Mouse (Mus musculus): Measurements from ENCODE around the gene Cyp2d40. TPM values are rescaled to one million over a fixed set of nuclear protein-coding genes. Genes with fewer than 3 reads are reported as not detected.
"Not testable (repeated sequence)": the region's sequence is repeated elsewhere in the genome, so short reads cannot be mapped to it uniquely, and the experiment has no call there.

The Cyp2d40 gene
- polyA plus RNA-seq, 1 experiment from 2014 or later = not detected

DNA sequence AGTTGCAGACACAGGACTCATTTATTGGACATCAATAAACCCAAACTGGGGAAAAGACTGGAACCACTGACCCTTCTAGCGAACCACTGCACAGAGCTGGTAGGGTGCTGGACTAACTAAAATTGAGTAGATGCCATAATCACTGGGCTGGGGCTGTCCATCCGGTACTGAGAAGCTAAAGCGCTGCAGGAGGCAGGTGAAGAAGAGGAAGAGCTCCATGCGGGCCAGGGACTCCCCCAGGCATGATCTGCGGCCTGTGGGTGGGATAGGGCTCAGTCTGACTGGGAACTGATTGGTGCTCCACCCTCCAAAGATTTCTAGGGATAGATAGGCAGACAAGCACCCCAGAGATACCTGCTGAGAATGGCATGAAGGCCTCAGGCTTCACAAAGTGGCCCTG is 13.9 kb upstream of the Cyp2d40 start:
- not testable (repeated sequence) for H3K9me3 ChIP-seq; H3K27me3 ChIP-seq; ATAC-seq (ENCODE audit: low FRiP score); H3K27ac ChIP-seq; H3K4me1 ChIP-seq; H3K36me3 ChIP-seq (replicated peaks); H3K4me3 ChIP-seq (replicated peaks); H3K9ac ChIP-seq; H3K4me2 ChIP-seq
- WGBS = 83% methylated on average over 5 of the region's 5 CpGs

DNA sequence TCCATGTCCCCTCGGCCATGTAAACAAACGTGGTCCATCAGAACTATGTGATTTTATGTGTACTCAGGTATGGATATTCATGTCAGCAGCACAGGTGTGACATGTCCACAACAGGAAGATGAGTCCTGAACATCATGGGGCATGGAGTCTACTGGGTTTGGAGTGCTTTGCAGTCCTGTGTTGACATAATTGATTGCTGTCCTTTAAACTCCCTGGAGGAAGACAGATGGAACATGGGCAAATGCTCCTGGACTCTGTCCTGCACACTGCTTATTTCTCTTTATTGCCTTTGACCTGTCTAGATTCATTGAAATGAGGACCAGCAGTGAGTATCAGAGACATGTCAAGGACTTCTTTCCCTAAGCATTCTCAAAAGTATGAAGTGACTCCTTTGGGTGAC is 2.0 kb upstream of the Cyp2d40 start:
- 90% methylated on average over 2 of the region's 2 CpGs for WGBS
- Histone ChIP-seq H3K9me3 (no peaks in the 10 kb centered on the region), H3K4me1 (no peaks in the 10 kb centered on the region), H3K4me2 (no peak overlapping the region), H3K27me3 (no peaks in the 10 kb centered on the region), H3K27ac (no peak overlapping the region), H3K36me3 (replicated peaks) (no peaks in the 10 kb centered on the region), H3K9ac (no peak overlapping the region), H3K4me3 (replicated peaks) (no peak overlapping the region)
- no peak for ATAC-seq (ENCODE audit: low FRiP score)

DNA sequence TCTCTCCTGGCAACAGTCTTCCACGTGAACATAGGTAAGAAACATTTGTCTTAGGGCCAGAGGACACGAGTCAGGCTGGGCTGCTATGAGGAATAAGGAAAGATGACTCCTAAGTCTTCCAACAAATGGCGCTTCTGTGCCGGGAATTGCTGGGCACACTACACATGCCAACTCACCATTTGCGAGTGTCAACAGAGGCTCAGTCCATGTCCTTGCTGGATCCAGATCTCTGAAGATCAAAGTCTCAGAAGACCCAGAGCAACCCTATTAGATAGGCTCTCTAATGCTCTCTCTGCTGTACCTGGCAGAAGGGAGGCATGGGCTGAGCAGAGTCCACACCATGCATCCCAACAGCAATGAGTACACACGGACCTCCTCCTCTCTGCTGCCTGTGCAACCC is 898 bp upstream of the Cyp2d40 start:
- H3K9me3 ChIP-seq = no peaks in the 10 kb centered on the region
- no peak overlapping the region for H3K27ac ChIP-seq
- H3K36me3 ChIP-seq (replicated peaks) = no peaks in the 10 kb centered on the region
- H3K4me2 ChIP-seq = no peak overlapping the region
- no peak for ATAC-seq (ENCODE audit: low FRiP score)
- WGBS = 82% methylated on average over 6 of the region's 6 CpGs
- H3K9ac ChIP-seq = no peak overlapping the region
- no peaks in the 10 kb centered on the region for H3K27me3 ChIP-seq
- H3K4me3 ChIP-seq (replicated peaks) = no peak overlapping the region
- no peaks in the 10 kb centered on the region for H3K4me1 ChIP-seq

DNA sequence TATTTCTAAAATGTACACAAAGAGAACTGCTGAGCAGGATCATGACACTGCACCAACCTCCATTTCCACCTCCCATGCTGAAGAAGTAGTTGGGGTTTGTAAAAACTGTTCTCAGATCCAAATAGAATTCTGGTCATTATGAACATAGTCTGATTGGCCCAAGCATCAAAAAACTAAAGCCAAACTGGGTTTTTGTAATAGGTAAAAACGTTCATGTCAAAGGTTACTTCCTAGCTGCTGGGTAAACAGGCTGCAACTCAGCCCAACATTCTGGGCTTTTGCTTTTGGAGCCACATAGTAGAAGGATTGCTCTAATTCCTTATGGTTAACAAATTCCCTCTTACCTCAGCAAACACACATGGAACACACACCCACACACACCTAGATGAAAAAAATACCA is 15.8 kb downstream of the Cyp2d40 start:
- 64% methylated on average over 1 of the region's 1 CpGs for WGBS
- ATAC-seq (ENCODE audit: low FRiP score) = no peak
- H3K27me3 ChIP-seq = no peaks in the 10 kb centered on the region
- no peaks in the 10 kb centered on the region for H3K36me3 ChIP-seq (replicated peaks)
- H3K9ac ChIP-seq = no peak overlapping the region
- no peak overlapping the region for H3K4me2 ChIP-seq
- H3K4me3 ChIP-seq (replicated peaks) = no peak overlapping the region
- no peaks in the 10 kb centered on the region for H3K4me1 ChIP-seq
- H3K9me3 ChIP-seq = 0 out of 2 replicates have a peak, but pooled peaks cover 5% of the 10 kb centered on the region
- no peak overlapping the region for H3K27ac ChIP-seq

DNA sequence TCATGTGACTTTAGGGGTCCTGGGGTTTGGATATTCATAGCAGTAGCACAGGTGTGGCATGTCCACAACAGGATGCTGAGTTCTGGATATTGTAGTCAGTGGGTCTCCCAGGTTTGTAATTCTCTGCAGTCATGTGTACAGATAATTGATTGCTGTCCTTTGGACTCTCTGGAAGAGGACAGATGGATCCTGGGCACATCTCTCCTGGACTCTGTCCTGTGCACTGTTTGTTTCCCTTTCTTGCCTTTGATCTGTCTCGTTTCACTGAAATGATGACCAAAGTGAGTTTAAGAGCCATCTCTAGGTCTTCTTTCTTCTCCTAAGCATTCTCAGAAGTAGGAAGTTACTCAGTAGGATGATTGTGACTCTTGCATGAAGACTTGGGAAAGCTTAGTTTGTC is 16.5 kb downstream of the Cyp2d40 start:
- H3K36me3 ChIP-seq (replicated peaks) = no peaks in the 10 kb centered on the region
- no peak overlapping the region for H3K4me3 ChIP-seq (replicated peaks)
- ATAC-seq (ENCODE audit: low FRiP score) = no peak
- H3K4me2 ChIP-seq = no peak overlapping the region
- H3K9ac ChIP-seq = no peak overlapping the region
- no peaks in the 10 kb centered on the region for H3K27me3 ChIP-seq
- H3K27ac ChIP-seq = no peak overlapping the region
- H3K4me1 ChIP-seq = no peaks in the 10 kb centered on the region
- H3K9me3 ChIP-seq = 0 out of 2 replicates have a peak, but pooled peaks cover 5% of the 10 kb centered on the region
- 70% methylated on average over 1 of the region's 1 CpGs for WGBS

DNA sequence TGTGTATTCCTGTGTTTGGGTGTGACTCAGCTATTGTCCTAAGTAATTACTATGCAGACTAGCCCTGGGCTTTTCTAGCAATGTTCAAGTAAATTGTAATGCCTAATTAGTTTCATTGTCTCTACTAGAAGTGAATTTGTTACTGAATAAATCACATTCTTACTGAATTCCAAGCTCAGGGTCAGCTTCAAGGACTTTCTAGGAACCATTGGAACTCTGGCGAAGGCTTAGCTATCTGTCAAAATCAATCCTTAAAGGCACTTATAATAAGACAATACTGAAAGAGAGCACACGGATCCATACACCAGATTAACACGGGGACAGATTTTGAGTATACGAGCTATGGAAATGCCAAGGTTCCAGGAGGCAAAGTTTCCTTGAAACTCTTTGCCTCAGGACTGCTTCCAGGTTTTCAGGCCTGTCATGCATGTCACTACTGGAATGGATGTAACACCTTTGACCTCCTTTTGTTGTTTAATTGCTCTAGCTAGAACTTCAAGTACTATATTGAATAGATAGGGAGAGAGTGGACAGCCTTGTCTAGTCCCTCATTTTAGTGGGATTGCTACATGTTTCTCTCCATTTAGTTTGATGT is 30.6 kb downstream of the Cyp2d40 start:
- WGBS = 87% methylated on average over 4 of the region's 4 CpGs
- H3K4me3 ChIP-seq (replicated peaks); H3K36me3 ChIP-seq (replicated peaks); H3K9ac ChIP-seq; H3K27ac ChIP-seq; ATAC-seq (ENCODE audit: low FRiP score); H3K4me2 ChIP-seq; H3K4me1 ChIP-seq; H3K27me3 ChIP-seq; H3K9me3 ChIP-seq: not testable (repeated sequence)

Small RNAs within 50 kb of the gene (microRNA-seq; reads per million reads assigned to microRNA genes)
- not detected for gene Gm27618

Other genes starting within 250 kb of the Cyp2d40 start
- gene Cyp2d12, start 209.1 kb downstream of the Cyp2d40 start, polyA plus RNA-seq (2016; fragmentation: Nextera tagmentation; extraction: Ambion mirVana) = not detected in 2 replicates
- not detected in 2 replicates for gene Cyp2d34, start 143.2 kb downstream of the Cyp2d40 start, polyA plus RNA-seq (2016; fragmentation: Nextera tagmentation; extraction: Ambion mirVana)
- gene Cyp2d26, start 30.1 kb upstream of the Cyp2d40 start, polyA plus RNA-seq (2016; fragmentation: Nextera tagmentation; extraction: Ambion mirVana) = not detected in 2 replicates
- 14.7 and 14.9 TPM in 2 replicates for gene Tcf20, start 223.7 kb upstream of the Cyp2d40 start, polyA plus RNA-seq (2016; fragmentation: Nextera tagmentation; extraction: Ambion mirVana)

Measured in forebrain, embryonic 12.5 days (tissue).